Mouse (Mus musculus): Measurements from ENCODE around the gene Hs6st3. TPM values are rescaled to one million over a fixed set of nuclear protein-coding genes. Genes with fewer than 3 reads are reported as not detected.
"Not testable (repeated sequence)": the region's sequence is repeated elsewhere in the genome, so short reads cannot be mapped to it uniquely, and the experiment has no call there.

The Hs6st3 gene
- total and polyA plus RNA-seq, 2 experiments from 2014 or later: 2.4 to 23.4 TPM

DNA sequence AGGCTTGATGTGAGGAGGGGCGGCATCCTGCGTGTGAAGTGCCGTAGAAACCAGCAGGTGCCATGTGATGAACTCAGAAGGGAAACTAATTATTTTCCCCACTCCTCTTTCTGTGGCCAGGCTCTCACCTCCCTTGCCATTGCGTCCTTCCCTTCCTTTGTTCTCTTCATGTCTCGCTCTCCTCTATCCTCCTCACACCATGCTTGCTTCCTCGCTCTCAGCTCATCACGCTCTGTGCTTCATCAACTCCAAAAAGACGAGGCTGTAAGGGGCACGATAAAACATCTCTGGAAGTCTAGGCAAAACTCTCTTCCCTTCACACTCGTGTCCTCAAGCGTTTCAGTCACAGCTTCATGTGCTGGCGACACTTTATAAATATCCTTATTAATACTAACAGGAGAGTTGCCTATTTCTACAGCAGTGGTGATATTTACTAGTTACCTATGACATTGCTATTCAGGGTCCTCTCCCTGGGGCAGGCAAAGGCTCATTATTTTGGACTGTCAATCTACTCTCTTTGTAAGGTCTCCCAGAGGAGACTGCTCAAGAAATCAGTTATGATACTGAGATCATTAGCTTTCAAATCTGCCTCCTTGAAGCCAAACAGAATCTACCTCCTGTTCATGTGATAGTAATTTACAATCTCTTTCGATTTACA, 394.9 kb downstream of the Hs6st3 start:
- 72% methylated on average over 13 of the region's 13 CpGs for WGBS
- Histone ChIP-seq H3K9ac (no peak overlapping the region), H3K4me2 (ENCODE audit: low read depth) (no peak overlapping the region), H3K4me3 (ENCODE audit: low read depth, low read length) (no peak overlapping the region), H3K36me3 (ENCODE audit: insufficient read depth) (no peaks in the 10 kb centered on the region), H3K4me1 (ENCODE audit: insufficient read depth) (no peaks in the 10 kb centered on the region), H3K9me3 (ENCODE audit: low read length) (no peaks in the 10 kb centered on the region), H3K27ac (ENCODE audit: low read depth, low read length) (no peak overlapping the region), H3K27me3 (ENCODE audit: insufficient read depth, low read length) (no peaks in the 10 kb centered on the region)
- DNase-seq: no peak
- no peak for ATAC-seq
- no peak for TF ChIP-seq CTCF (IDR thresholded peaks at IDR 0.05; ENCODE audit: low read depth)

DNA sequence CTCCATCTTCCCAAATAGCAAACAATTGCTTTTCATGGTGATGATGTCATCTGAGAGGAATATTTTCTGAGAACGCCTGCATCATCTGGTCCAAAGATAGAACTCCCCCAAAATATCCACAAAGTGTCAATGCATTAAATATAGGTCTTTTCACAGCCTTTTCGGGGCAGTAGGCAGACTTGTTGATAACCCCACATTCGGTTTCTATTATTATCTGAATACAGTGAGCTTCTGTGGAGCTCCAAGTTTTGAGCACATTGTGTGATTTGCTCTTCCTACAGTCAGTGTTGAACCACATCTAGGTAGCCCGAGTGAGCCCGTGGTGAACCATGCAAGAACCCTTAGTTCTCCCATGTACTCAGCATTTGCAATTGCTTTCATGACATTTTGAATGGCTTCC, 402.4 kb downstream of the Hs6st3 start:
- no peak for TF ChIP-seq CTCF (IDR thresholded peaks at IDR 0.05; ENCODE audit: low read depth)
- no peak overlapping the region for H3K4me2 ChIP-seq (ENCODE audit: low read depth)
- no peak overlapping the region for H3K9ac ChIP-seq
- no peak overlapping the region for H3K27ac ChIP-seq (ENCODE audit: low read depth, low read length)
- no peaks in the 10 kb centered on the region for H3K4me1 ChIP-seq (ENCODE audit: insufficient read depth)
- H3K4me3 ChIP-seq (ENCODE audit: low read depth, low read length): no peak overlapping the region
- 83% methylated on average over 5 of the region's 5 CpGs for WGBS
- no peaks in the 10 kb centered on the region for H3K27me3 ChIP-seq (ENCODE audit: insufficient read depth, low read length)
- DNase-seq (no peak), ATAC-seq (no peak)
- no peaks in the 10 kb centered on the region for H3K9me3 ChIP-seq (ENCODE audit: low read length)
- no peaks in the 10 kb centered on the region for H3K36me3 ChIP-seq (ENCODE audit: insufficient read depth)

DNA sequence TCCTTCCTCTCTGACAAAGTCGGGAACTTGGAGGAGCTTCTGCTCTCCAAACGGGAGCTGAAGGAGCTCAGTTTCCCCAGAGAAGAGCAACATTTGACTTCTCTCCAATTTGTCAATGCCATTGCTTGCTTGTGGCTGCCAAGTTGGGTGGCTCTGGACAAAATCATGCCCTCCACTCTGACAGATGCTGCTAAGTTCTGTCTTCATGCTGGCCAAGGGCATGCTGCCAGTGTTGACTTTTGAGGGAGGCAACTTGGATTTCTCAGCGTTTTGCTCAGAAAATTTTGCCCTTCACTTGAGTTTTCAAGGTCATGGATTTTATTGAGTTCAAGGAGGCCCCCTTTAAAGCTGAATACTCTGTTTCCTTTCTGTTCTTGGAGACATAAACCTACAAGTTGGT, 406.5 kb downstream of the Hs6st3 start:
- Histone ChIP-seq H3K27me3 (ENCODE audit: insufficient read depth, low read length) (no peaks in the 10 kb centered on the region), H3K9me3 (ENCODE audit: low read length) (no peaks in the 10 kb centered on the region), H3K9ac (no peak overlapping the region), H3K4me1 (ENCODE audit: insufficient read depth) (no peaks in the 10 kb centered on the region), H3K4me2 (ENCODE audit: low read depth) (no peak overlapping the region), H3K4me3 (ENCODE audit: low read depth, low read length) (no peak overlapping the region), H3K27ac (ENCODE audit: low read depth, low read length) (no peak overlapping the region), H3K36me3 (ENCODE audit: insufficient read depth) (no peaks in the 10 kb centered on the region)
- ATAC-seq (no peak), DNase-seq (no peak)
- no peak for TF ChIP-seq CTCF (IDR thresholded peaks at IDR 0.05; ENCODE audit: low read depth)
- 80% methylated on average over 3 of the region's 3 CpGs for WGBS

DNA sequence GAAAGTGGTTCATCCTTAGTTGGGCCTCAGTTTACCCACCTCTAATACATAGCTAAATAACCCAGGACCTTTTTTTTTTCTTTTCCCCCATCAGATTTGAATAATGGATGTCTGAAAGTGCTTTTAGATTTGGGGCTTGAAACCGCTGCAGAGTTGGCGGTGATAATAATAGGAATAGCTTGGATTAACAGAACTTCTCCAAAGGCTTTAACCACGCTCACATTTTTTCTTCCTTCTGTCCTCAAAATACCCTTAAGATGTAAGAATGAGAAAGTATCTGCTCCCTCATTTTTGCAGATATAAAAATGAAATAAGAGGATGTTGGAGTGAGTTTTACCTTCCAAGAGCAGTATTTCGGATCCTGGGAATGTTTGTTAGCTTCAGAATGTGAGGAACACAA, 420.2 kb downstream of the Hs6st3 start:
- Histone ChIP-seq H3K36me3 (ENCODE audit: insufficient read depth) (no peaks in the 10 kb centered on the region), H3K4me2 (ENCODE audit: low read depth) (no peak overlapping the region), H3K9me3 (ENCODE audit: low read length) (no peaks in the 10 kb centered on the region), H3K27me3 (ENCODE audit: insufficient read depth, low read length) (no peaks in the 10 kb centered on the region), H3K9ac (no peak overlapping the region), H3K4me3 (ENCODE audit: low read depth, low read length) (no peak overlapping the region), H3K27ac (ENCODE audit: low read depth, low read length) (no peak overlapping the region), H3K4me1 (ENCODE audit: insufficient read depth) (no peaks in the 10 kb centered on the region)
- TF ChIP-seq CTCF (IDR thresholded peaks at IDR 0.05; ENCODE audit: low read depth): no peak
- ATAC-seq (no peak), DNase-seq (no peak)
- WGBS: 86% methylated on average over 4 of the region's 4 CpGs

DNA sequence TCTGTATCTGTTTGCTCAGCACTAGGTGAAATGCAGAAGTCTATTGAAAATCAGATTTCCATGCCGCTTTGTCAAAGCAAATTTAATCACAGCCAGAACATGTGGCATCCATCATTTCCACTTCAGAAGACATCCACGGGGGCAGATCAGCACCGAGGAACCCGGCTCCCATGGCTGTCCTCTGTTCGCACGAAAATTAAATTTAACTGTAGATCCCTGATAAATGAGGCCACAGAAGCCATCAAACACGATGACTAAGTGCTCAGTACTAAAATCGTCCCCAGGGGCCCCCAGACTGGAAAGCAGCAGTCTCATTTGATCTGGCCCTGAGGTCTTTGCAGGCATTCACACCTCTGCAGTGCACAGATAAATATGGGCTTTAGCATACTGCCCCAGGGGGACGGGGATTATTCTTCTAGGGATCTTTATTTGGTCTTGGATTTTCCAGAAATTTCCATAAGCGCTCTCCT, 443.9 kb downstream of the Hs6st3 start:
- no peak for ATAC-seq

DNA sequence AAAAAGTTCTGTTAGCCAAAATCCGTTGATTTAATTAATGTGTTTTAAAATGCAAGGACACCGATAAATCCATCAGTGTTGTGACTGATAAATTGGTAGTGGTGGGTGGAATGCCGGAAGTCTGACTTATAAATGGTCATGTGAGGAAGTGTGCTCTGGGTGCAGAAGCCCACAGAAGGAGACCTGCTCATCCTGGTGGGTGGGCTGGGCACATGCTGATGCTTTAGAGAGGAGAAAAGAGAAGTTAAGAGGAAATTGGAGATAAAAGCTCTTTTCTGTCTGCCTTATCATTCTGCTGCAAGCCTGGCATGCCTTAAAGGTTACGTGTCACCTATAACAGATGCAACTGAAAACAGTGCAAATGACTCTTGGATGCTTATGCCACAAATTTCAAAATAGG, 446.9 kb downstream of the Hs6st3 start:
- H3K4me3 ChIP-seq (ENCODE audit: low read depth, low read length): no peak overlapping the region
- no peaks in the 10 kb centered on the region for H3K36me3 ChIP-seq (ENCODE audit: insufficient read depth)
- 84% methylated on average over 4 of the region's 4 CpGs for WGBS
- no peak for DNase-seq
- no peaks in the 10 kb centered on the region for H3K27me3 ChIP-seq (ENCODE audit: insufficient read depth, low read length)
- no peak overlapping the region for H3K4me2 ChIP-seq (ENCODE audit: low read depth)
- H3K9me3 ChIP-seq (ENCODE audit: low read length): no peaks in the 10 kb centered on the region
- ATAC-seq: no peak
- TF ChIP-seq CTCF (IDR thresholded peaks at IDR 0.05; ENCODE audit: low read depth): no peak
- no peak overlapping the region for H3K9ac ChIP-seq
- H3K4me1 ChIP-seq (ENCODE audit: insufficient read depth): no peaks in the 10 kb centered on the region
- H3K27ac ChIP-seq (ENCODE audit: low read depth, low read length): no peak overlapping the region

More for the DNA sequence above, 443.9 kb downstream of the Hs6st3 start:
- Histone ChIP-seq H3K36me3 (ENCODE audit: insufficient read depth) (no peaks in the 10 kb centered on the region), H3K4me1 (ENCODE audit: insufficient read depth) (no peaks in the 10 kb centered on the region), H3K9ac (no peak overlapping the region), H3K4me3 (ENCODE audit: low read depth, low read length) (no peak overlapping the region), H3K4me2 (ENCODE audit: low read depth) (no peak overlapping the region), H3K9me3 (ENCODE audit: low read length) (no peaks in the 10 kb centered on the region), H3K27me3 (ENCODE audit: insufficient read depth, low read length) (no peaks in the 10 kb centered on the region), H3K27ac (ENCODE audit: low read depth, low read length) (no peak overlapping the region)
- WGBS: 51% methylated on average over 10 of the region's 10 CpGs
- no peak for TF ChIP-seq CTCF (IDR thresholded peaks at IDR 0.05; ENCODE audit: low read depth)
- no peak for DNase-seq

DNA sequence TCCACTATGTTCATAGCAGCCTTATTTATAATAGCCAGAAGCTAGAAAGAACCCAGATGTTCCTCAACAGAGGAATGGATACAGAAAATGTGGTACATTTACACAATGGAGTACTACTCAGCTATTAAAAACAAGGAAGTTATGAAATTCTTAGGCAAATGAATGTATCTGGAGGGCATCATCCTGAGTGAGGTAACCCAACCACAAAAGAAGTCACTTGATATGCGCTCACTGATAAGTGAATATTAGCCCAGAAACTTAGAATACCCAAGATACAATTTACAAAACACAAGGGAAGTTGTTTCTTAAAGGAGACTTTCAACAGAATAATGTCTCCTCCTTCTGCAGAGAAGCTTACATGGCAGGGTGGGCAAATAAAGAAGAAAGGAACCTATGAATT, 449.2 kb downstream of the Hs6st3 start:
- H3K9me3 ChIP-seq (ENCODE audit: low read length); H3K4me2 ChIP-seq (ENCODE audit: low read depth); H3K4me3 ChIP-seq (ENCODE audit: low read depth, low read length); H3K27me3 ChIP-seq (ENCODE audit: insufficient read depth, low read length); H3K27ac ChIP-seq (ENCODE audit: low read depth, low read length); H3K4me1 ChIP-seq (ENCODE audit: insufficient read depth); DNase-seq; H3K36me3 ChIP-seq (ENCODE audit: insufficient read depth); ATAC-seq; H3K9ac ChIP-seq: not testable (repeated sequence)
- 100% methylated on average over 1 of the region's 1 CpGs for WGBS
